Mouse (Mus musculus): ENCODE results near the gene Slk.
A peak's percentile ranks its signal among the peaks of the same experiment; 100 is the strongest.

Slk gene

GRCm38 (mm10) chr19:47579225-47579787 is at the start of gene Slk:
TSS of gene Slk (plus strand) at chr19:47579678.
- peak; percentile 81 for DNase-seq (ENCODE audit: low read depth, low spot score)

- no peak for DNase-seq (ENCODE audit: low read depth, low spot score)
Measured at GRCm38 (mm10) chr19:47531309-47531708, 48.2 kb upstream of the Slk start.

GRCm38 (mm10) chr19:47532449-47532848 is 47.0 kb upstream of the Slk start:
- DNase-seq (ENCODE audit: low read depth, low spot score) = no peak

- no peak for DNase-seq (ENCODE audit: low read depth, low spot score)
Measured at GRCm38 (mm10) chr19:47534131-47534530, 45.3 kb upstream of the Slk start.

- peak; percentile 97 for DNase-seq (ENCODE audit: low read depth, low spot score)
Measured at GRCm38 (mm10) chr19:47536521-47537299, 42.8 kb upstream of the Slk start.

GRCm38 (mm10) chr19:47537300-47537792 is 42.1 kb upstream of the Slk start, which contains the start of gene Stn1:
TSS of gene Stn1 (minus strand) at chr19:47537507.
- no peak for DNase-seq (ENCODE audit: low read depth, low spot score)

GRCm38 (mm10) chr19:47537879-47538278 is 41.6 kb upstream of the Slk start:
- no peak for DNase-seq (ENCODE audit: low read depth, low spot score)

- DNase-seq (ENCODE audit: low read depth, low spot score) = no peak
Measured at GRCm38 (mm10) chr19:47538801-47539200, 40.7 kb upstream of the Slk start.

GRCm38 (mm10) chr19:47542441-47542840 is 37.0 kb upstream of the Slk start:
- DNase-seq (ENCODE audit: low read depth, low spot score) = no peak

- DNase-seq (ENCODE audit: low read depth, low spot score) = no peak
Measured at GRCm38 (mm10) chr19:47545055-47545454, 34.4 kb upstream of the Slk start.

- no peak for DNase-seq (ENCODE audit: low read depth, low spot score)
Measured at GRCm38 (mm10) chr19:47545528-47545927, 34.0 kb upstream of the Slk start.

GRCm38 (mm10) chr19:47548432-47549076 is 30.9 kb upstream of the Slk start:
- DNase-seq (ENCODE audit: low read depth, low spot score) = no peak

GRCm38 (mm10) chr19:47549174-47549573 is 30.3 kb upstream of the Slk start:
- DNase-seq (ENCODE audit: low read depth, low spot score) = no peak

- DNase-seq (ENCODE audit: low read depth, low spot score) = no peak
Measured at GRCm38 (mm10) chr19:47549584-47549983, 29.9 kb upstream of the Slk start.

- no peak for DNase-seq (ENCODE audit: low read depth, low spot score)
Measured at GRCm38 (mm10) chr19:47559145-47559544, 20.3 kb upstream of the Slk start.

GRCm38 (mm10) chr19:47559751-47560512 is 19.5 kb upstream of the Slk start:
- DNase-seq (ENCODE audit: low read depth, low spot score) = no peak

- no peak for DNase-seq (ENCODE audit: low read depth, low spot score)
Measured at GRCm38 (mm10) chr19:47560544-47561161, 18.8 kb upstream of the Slk start.

GRCm38 (mm10) chr19:47561996-47562441 is 17.5 kb upstream of the Slk start:
- no peak for DNase-seq (ENCODE audit: low read depth, low spot score)

- no peak for DNase-seq (ENCODE audit: low read depth, low spot score)
Measured at GRCm38 (mm10) chr19:47563715-47564114, 15.8 kb upstream of the Slk start.

GRCm38 (mm10) chr19:47565031-47565654 is 14.3 kb upstream of the Slk start:
- DNase-seq (ENCODE audit: low read depth, low spot score) = no peak

GRCm38 (mm10) chr19:47565994-47566393 is 13.5 kb upstream of the Slk start:
- no peak for DNase-seq (ENCODE audit: low read depth, low spot score)

All from embryo, embryonic 11.5 days (tissue).